Mouse (Mus musculus): ENCODE results near the gene Il12rb1.

DNA sequence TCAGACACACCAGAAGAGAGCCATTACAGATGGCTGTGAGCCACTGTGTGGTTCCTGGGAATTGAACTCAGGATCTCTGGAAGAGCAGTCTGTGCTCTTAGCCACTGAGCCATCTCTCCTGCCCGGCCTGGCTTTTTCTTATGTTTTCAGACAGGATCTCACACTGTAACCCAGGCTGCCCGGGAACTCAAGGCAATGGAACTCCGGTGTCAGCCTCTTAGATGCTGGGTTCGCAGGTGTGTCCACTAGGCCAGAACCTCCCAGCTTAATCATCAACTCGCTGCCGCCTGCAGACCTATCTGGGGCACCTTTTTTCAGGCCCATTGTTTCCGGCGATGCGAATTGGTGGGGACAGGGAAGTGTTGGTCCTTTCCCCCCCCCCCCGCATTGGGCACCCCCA is 32.3 kb downstream of the Il12rb1 start:
- TF ChIP-seq CTCF (IDR thresholded peaks at IDR 0.05) (no peak), POLR2A (IDR thresholded peaks at IDR 0.05; ENCODE audit: insufficient read depth, low read depth, low read length) (no peak)
